Mouse (Mus musculus): Measurements from ENCODE around the gene Kcnj13.

Gene Kcnj13

DNA sequence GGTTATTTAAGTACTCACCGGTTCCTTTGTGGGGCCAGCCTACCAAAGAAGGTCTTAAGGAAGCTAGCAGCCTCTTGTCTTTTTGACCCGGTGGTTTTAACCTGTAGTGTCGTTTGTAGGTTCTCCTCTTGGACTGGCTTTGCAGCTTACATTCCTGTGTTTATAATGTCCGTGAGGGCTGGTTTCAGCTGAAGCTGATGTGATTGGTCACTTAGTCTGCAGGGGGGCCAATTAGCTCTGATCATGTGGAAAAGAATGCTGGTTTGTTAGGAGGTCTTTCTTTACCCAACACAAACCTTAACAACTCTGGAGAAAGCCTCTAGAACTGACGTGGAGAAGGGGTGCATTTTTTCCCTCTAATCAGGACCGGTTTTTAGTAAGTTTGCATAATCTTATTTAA is at the start of gene Kcnj13:
Kcnj13 (minus strand) TSS at position 136 of the 400 bp plus-strand sequence.
- DNase-seq (ENCODE audit: low read depth), result no peak

- no peak for DNase-seq (ENCODE audit: low read depth)
Observed at GRCm38 (mm10) chr1:87436583-87436982, 42.1 kb upstream of the Kcnj13 start.

- no peak for DNase-seq (ENCODE audit: low read depth)
Observed at GRCm38 (mm10) chr1:87435125-87435524, 40.6 kb upstream of the Kcnj13 start.

DNA sequence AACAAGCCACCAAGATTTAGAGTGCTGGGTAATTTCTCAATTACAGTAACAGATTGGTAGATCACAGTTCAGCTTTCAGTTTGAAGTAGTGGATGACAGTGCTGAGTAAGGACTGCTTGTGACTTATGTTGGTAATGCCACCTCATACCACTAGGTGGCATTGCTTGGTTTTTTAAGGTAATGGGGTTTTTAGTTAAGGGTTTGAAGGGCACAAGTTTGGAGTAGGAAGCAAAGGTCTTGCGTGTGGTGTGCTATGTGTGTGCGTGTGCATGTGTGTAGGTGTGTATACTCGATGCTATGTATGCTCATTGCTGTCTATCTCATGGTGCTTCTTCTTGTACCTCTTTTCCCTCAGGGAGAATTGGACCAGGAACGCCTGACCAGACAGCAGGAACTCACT is 24.2 kb upstream of the Kcnj13 start:
- DNase-seq (ENCODE audit: low read depth), result peak; percentile 62

GRCm38 (mm10) chr1:87409380-87409779 is 14.9 kb upstream of the Kcnj13 start:
- DNase-seq (ENCODE audit: low read depth), result no peak

DNA sequence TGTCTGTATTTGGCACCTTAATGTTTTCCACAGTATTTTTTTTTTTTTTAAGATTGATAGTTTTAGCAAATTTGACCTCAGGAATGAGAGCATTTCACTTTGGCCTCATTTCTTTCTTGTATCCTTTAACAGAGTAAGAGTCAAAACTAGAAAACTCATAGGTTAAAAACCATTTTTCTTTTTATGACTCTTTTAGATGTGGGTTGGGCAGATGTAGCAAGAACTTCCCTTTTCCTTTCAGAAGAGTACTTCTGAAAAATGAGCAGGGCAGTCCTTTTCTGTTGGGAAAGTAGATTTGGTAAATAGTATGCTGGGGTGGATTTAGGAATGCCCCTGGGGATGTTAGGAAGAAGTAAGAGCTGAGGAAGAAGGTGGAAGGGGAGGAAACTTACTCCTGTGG is 11.5 kb upstream of the Kcnj13 start:
- no peak for DNase-seq (ENCODE audit: low read depth)

DNA sequence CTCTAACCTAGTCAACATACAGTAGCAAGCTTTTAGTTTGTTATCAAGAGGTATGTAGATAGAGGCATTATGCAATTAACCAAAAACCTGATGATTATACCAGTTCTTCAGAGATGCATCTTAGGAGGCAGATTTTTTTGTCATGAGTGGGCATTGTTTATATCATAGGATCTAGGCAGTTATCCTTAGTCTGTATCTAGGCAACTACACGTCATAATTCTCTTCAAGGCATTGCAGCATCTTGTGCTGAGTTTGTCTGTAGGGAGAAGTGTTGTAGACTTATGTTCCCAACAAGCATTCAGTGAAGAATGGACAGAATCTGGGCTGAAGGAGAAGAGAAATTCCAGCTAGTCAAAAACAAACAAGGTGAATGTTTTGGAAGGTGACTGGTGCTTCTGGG is 10.2 kb upstream of the Kcnj13 start:
- no peak for DNase-seq (ENCODE audit: low read depth)

GRCm38 (mm10) chr1:87396923-87397586 is 2.5 kb upstream of the Kcnj13 start:
- no peak for DNase-seq (ENCODE audit: low read depth)

GRCm38 (mm10) chr1:87393444-87394195 is 909 bp downstream of the Kcnj13 start:
- no peak for DNase-seq (ENCODE audit: low read depth)

GRCm38 (mm10) chr1:87386436-87387092 is 8.0 kb downstream of the Kcnj13 start:
- DNase-seq (ENCODE audit: low read depth), result peak; percentile 19

- DNase-seq (ENCODE audit: low read depth), result no peak
Observed at GRCm38 (mm10) chr1:87381152-87381551, 13.4 kb downstream of the Kcnj13 start.

DNA sequence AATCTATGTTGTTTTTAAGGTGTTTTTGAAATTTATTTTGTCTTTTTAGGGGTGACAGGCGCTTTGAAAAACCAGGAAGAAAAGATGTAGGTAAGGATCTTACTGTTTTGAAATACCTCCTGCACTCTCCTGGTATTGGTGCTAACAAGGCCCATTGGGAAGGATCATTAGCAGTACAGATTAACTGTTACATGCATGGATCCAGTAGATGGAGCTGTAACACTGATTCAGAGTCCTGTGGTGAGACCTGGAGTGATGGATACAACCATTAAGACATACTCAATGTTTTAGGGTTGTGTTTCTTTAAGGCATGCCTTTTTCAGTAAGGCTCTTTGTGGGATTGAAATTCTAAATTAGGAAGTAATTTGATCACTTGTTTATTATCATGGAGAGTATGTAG is 14.6 kb downstream of the Kcnj13 start:
- peak; percentile 22 for DNase-seq (ENCODE audit: low read depth)

GRCm38 (mm10) chr1:87378024-87378560 is 16.4 kb downstream of the Kcnj13 start:
- no peak for DNase-seq (ENCODE audit: low read depth)

- DNase-seq (ENCODE audit: low read depth), result no peak
Observed at GRCm38 (mm10) chr1:87360276-87360675, 34.3 kb downstream of the Kcnj13 start.

- no peak for DNase-seq (ENCODE audit: low read depth)
Observed at GRCm38 (mm10) chr1:87350576-87350975, 44.0 kb downstream of the Kcnj13 start.
